Mouse (Mus musculus): ENCODE data around the gene Gcc1. TPM values are rescaled to one million over a fixed set of nuclear protein-coding genes. Genes with fewer than 3 reads are reported as not detected.

Gene Gcc1
- total RNA-seq, 2 experiments from 2014 or later = 8.6 TPM

Other genes with a start within 250 kb of the Gcc1 start
- gene Zfp800, start 30.4 kb downstream of the Gcc1 start, total RNA-seq (2021) = 10 to 100 TPM; 11.7 to 12.5 TPM
- gene Arf5, start 4.8 kb downstream of the Gcc1 start, total RNA-seq (2021) = 100 to 1,000 TPM; 199 to 205 TPM
- gene Fscn3, start 601 bp downstream of the Gcc1 start, total RNA-seq (2021) = not detected
- not detected for gene Pax4, start 21.0 kb upstream of the Gcc1 start, total RNA-seq (2021)
- gene Snd1, start 46.7 kb upstream of the Gcc1 start, total RNA-seq (2021) = 100 to 1,000 TPM; 118 to 128 TPM

Measured in heart, postnatal 4 days (tissue).